Mouse (Mus musculus): ENCODE results near the gene Xpnpep1.

DNA sequence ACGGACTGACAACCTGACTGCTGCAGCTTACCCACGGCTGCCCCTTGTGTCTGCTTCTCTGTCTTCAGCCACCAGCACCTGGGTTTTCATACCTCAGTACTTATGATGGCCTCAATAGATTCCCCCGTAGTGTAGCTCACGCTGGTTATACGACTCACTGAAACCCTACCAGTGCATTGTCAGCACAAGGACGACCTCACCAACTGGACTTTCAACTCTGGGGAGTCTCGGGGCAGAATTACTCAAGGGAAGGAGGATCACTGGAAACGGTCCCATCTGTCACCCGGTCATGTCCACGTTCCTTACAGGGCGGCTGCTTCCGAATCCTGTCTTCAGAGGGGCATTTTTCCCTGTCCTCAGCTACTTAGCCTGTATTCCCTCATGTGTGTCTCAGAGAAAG is 11.8 kb downstream of the Xpnpep1 start:
- no peak for TF ChIP-seq CTCF (IDR thresholded peaks at IDR 0.05; ENCODE audit: borderline replicate concordance, insufficient read depth, low read length)
- TF ChIP-seq POLR2A (IDR thresholded peaks at IDR 0.05; ENCODE audit: low read depth, low read length) = no peak
